Mouse (Mus musculus) hindbrain, postnatal 0 days (tissue): ENCODE data around the gene Ruvbl2. TPM values are rescaled to one million over a fixed set of nuclear protein-coding genes. Genes with fewer than 3 reads are reported as not detected.

Experiments
- ATAC-seq: fragments of 200-750 bp; cut with Nextera tagmentation; 2 replicates; pipeline ENCODE4 v1.8.0; 2017; ENCODE audit warnings: mild to moderate bottlenecking, moderate TSS enrichment, moderate library complexity
- DNase-seq: peaks from one replicate; pipeline ENCODE4 v3.0.0-alpha.2; 2015; ENCODE audit warnings: low spot score
- H3K27ac ChIP-seq: fragments of 300-500 bp; sonication (generic); 2 replicates; pipeline ENCODE4 v1.5.1; 2014; ENCODE audit warnings: mild to moderate bottlenecking
- H3K27me3 ChIP-seq: fragments of 300-500 bp; sonication (generic); 2 replicates; pipeline ENCODE4 v1.6.1; 2014; ENCODE audit warnings: low read length, mixed read lengths; ENCODE audit not compliant: insufficient read depth
- H3K36me3 ChIP-seq: fragments of 300-500 bp; sonication (generic); 2 replicates; pipeline ENCODE4 v1.6.1; 2014; ENCODE audit warnings: low read length, mixed read lengths; ENCODE audit not compliant: insufficient read depth
- H3K4me1 ChIP-seq: fragments of 300-500 bp; sonication (generic); 2 replicates; pipeline ENCODE4 v1.6.1; 2014; ENCODE audit warnings: antibody characterized with exemption, low read length, mixed read lengths; ENCODE audit not compliant: insufficient read depth
- H3K4me2 ChIP-seq: fragments of 300-500 bp; sonication (generic); 2 replicates; pipeline ENCODE4 v1.6.1; 2014; ENCODE audit warnings: low read depth, mild to moderate bottlenecking, low read length, moderate library complexity, mixed read lengths
- H3K4me3 ChIP-seq: fragments of 300-500 bp; sonication (generic); 2 replicates; pipeline ENCODE4 v1.5.1; 2014; ENCODE audit warnings: low read length
- H3K9ac ChIP-seq: fragments of 300-500 bp; sonication (generic); replicated peaks from 2 replicates; pipeline ENCODE4 v1.6.1; 2014; ENCODE audit warnings: mild to moderate bottlenecking, low read length, moderate library complexity, mixed read lengths
- H3K9me3 ChIP-seq: fragments of 300-500 bp; sonication (generic); 2 replicates; pipeline ENCODE4 v1.6.1; 2016; ENCODE audit warnings: low read length, mixed read lengths
- CTCF ChIP-seq: IDR thresholded peaks from 2 replicates; pipeline ENCODE4 v1.5.1; 2016; ENCODE audit warnings: antibody characterized with exemption, control low read depth, low read depth
- WGBS: fragments of 180-500 bp; shearing (Covaris S2); extraction: QIAGEN DNeasy Blood & Tissue Kit; methylation state at CpG from one replicate; pipeline ENCODE4 v1.1.7; 2014; 5-methylcytosine and 5-hydroxymethylcytosine counted together
- polyA plus RNA-seq: library from polyadenylated mRNA; unstranded; fragments of >200 nt; fragmentation: Nextera tagmentation; extraction: Ambion mirVana; gene quantifications from 2 replicates; pipeline ENCODE4 v1.2.1, GENCODE M21; 2015
- total RNA-seq: library from RNA; depleted of rRNA; stranded (reverse); fragments of >200 nt; gene quantifications from 2 replicates; pipeline ENCODE4 v1.2.3, GENCODE M21; 2014

The Ruvbl2 gene
- total and polyA plus RNA-seq, 2 experiments from 2014 or later, result 82.9 to 147 TPM

- Histone ChIP-seq H3K4me1 (peaks cover 17% of the 10 kb centered on the region), H3K36me3 (peaks cover 7% of the 10 kb centered on the region; the same call in 1 of the 2 replicates), H3K27ac (peak within 1 kb of the TSS; percentile 78), H3K4me2 (peak within 1 kb of the TSS; percentile 99), H3K27me3 (no peaks in the 10 kb centered on the region), H3K4me3 (peak within 1 kb of the TSS; percentile 59), H3K9ac (peak within 1 kb of the TSS; percentile 75), H3K9me3 (no peaks in the 10 kb centered on the region)
- peak; percentile 100 for DNase-seq
- under 1% methylated on average over 45 of the region's 45 CpGs for WGBS
- peak; percentile 98 for ATAC-seq
- TF ChIP-seq CTCF, result peak; percentile 97
Measured at GRCm38 (mm10) chr7:45434203-45435015, 3.5 kb downstream of the Ruvbl2 start, which contains the start of gene Gys1. Gys1 (plus strand) TSS chr7:45434844.

GRCm38 (mm10) chr7:45433835-45434202 is 4.1 kb downstream of the Ruvbl2 start:
- Histone ChIP-seq H3K27ac (peak overlapping the region; percentile 78), H3K4me3 (peak overlapping the region; percentile 59), H3K4me2 (peak overlapping the region; percentile 99), H3K27me3 (no peaks in the 10 kb centered on the region), H3K36me3 (peaks cover 13% of the 10 kb centered on the region; the same call in 1 of the 2 replicates), H3K9ac (peak overlapping the region; percentile 75), H3K9me3 (no peaks in the 10 kb centered on the region), H3K4me1 (peaks cover 17% of the 10 kb centered on the region)
- DNase-seq, result no peak
- TF ChIP-seq CTCF, result no peak
- WGBS, result 3% methylated on average over 7 of the region's 7 CpGs
- ATAC-seq, result no peak

- TF ChIP-seq CTCF, result no peak
Measured at GRCm38 (mm10) chr7:45426556-45426955, 11.3 kb downstream of the Ruvbl2 start.

GRCm38 (mm10) chr7:45421194-45421593 is 16.7 kb downstream of the Ruvbl2 start:
- Histone ChIP-seq H3K4me1 (no peaks in the 10 kb centered on the region), H3K27me3 (peaks cover 15% of the 10 kb centered on the region), H3K4me2 (no peak overlapping the region), H3K4me3 (no peak overlapping the region), H3K36me3 (peaks cover 45% of the 10 kb centered on the region), H3K9ac (no peak overlapping the region), H3K9me3 (no peaks in the 10 kb centered on the region), H3K27ac (no peak overlapping the region)
- ATAC-seq (no peak), DNase-seq (no peak)
- no peak for TF ChIP-seq CTCF
- WGBS, result 85% methylated on average over 14 of the region's 14 CpGs

More at GRCm38 (mm10) chr7:45426556-45426955, 11.3 kb downstream of the Ruvbl2 start:
- H3K27me3 ChIP-seq, result no peaks in the 10 kb centered on the region
- no peak overlapping the region for H3K4me2 ChIP-seq
- no peaks in the 10 kb centered on the region for H3K9me3 ChIP-seq
- H3K36me3 ChIP-seq, result peaks cover 74% of the 10 kb centered on the region
- WGBS, result 90% methylated on average over 8 of the region's 8 CpGs
- no peak overlapping the region for H3K9ac ChIP-seq
- ATAC-seq (no peak), DNase-seq (no peak)
- no peaks in the 10 kb centered on the region for H3K4me1 ChIP-seq
- no peak overlapping the region for H3K4me3 ChIP-seq
- no peak overlapping the region for H3K27ac ChIP-seq

GRCm38 (mm10) chr7:45420615-45420919 is 17.3 kb downstream of the Ruvbl2 start, which contains the start of gene Lhb:
Lhb (plus strand) TSS chr7:45420820.
- Histone ChIP-seq H3K36me3 (peaks cover 45% of the 10 kb centered on the region), H3K4me1 (no peaks in the 10 kb centered on the region), H3K27me3 (peaks cover 20% of the 10 kb centered on the region), H3K4me3 (no peak within 1 kb of the TSS), H3K27ac (no peak within 1 kb of the TSS), H3K4me2 (no peak within 1 kb of the TSS), H3K9me3 (no peaks in the 10 kb centered on the region), H3K9ac (no peak within 1 kb of the TSS)
- TF ChIP-seq CTCF, result no peak
- DNase-seq (no peak), ATAC-seq (no peak)
- WGBS, result 66% methylated on average over 6 of the region's 6 CpGs

GRCm38 (mm10) chr7:45419859-45420614 is 17.9 kb downstream of the Ruvbl2 start:
- Histone ChIP-seq H3K4me1 (no peaks in the 10 kb centered on the region), H3K4me3 (no peak overlapping the region), H3K4me2 (no peak overlapping the region), H3K36me3 (peaks cover 40% of the 10 kb centered on the region), H3K9ac (no peak overlapping the region), H3K9me3 (no peaks in the 10 kb centered on the region), H3K27ac (no peak overlapping the region), H3K27me3 (peaks cover 25% of the 10 kb centered on the region)
- no peak for DNase-seq
- 17% methylated on average over 27 of the region's 27 CpGs for WGBS
- ATAC-seq, result no peak
- no peak for TF ChIP-seq CTCF
